Mouse (Mus musculus) erythroblast, adult 5-6 weeks (primary cell): Measurements from ENCODE around the gene Phf19. TPM values are rescaled to one million over a fixed set of nuclear protein-coding genes. Genes with fewer than 3 reads are reported as not detected.

Experiments
- total RNA-seq, 2 experiments: library from RNA; stranded (forward) in 1 of 2; stranded (reverse) in 1 of 2; fragments of 150-400 nt in 1 of 2; fragments of 200-764, 138-1000 nt in 1 of 2; gene quantifications; 2 replicates each; pipeline versions ENCODE4 v1.2.3 to v1.2.4; 2015 to 2017; ENCODE audit warnings: low replicate concordance in 2 of 2

Gene Phf19
- total RNA-seq, 2 experiments from 2014 or later: 1.9 TPM

Other genes with a start within 250 kb of the Phf19 start
- gene Gapvd1, start 158.8 kb downstream of the Phf19 start, total RNA-seq (2015; ENCODE audit: low replicate concordance): 308 and 329 TPM in 2 replicates
- 761 and 1,292 TPM in 2 replicates for gene Gapvd1, start 158.8 kb downstream of the Phf19 start, total RNA-seq (2017; ENCODE audit: low replicate concordance)
- 229 and 240 TPM in 2 replicates for gene Hspa5, start 142.1 kb downstream of the Phf19 start, total RNA-seq (2015; ENCODE audit: low replicate concordance)
- gene Hspa5, start 142.1 kb downstream of the Phf19 start, total RNA-seq (2017; ENCODE audit: low replicate concordance): 904 and 907 TPM in 2 replicates
- gene Rabepk, start 114.1 kb downstream of the Phf19 start, total RNA-seq (2015; ENCODE audit: low replicate concordance): 1.2 and 7.1 TPM in 2 replicates
- 10.1 and 10.2 TPM in 2 replicates for gene Rabepk, start 114.1 kb downstream of the Phf19 start, total RNA-seq (2017; ENCODE audit: low replicate concordance)
- 104 and 121 TPM in 2 replicates for gene Fbxw2, start 87.7 kb downstream of the Phf19 start, total RNA-seq (2015; ENCODE audit: low replicate concordance)
- 178 and 181 TPM in 2 replicates for gene Fbxw2, start 87.7 kb downstream of the Phf19 start, total RNA-seq (2017; ENCODE audit: low replicate concordance)
- not detected in 2 replicates for gene Gm34653, start 81.0 kb downstream of the Phf19 start, total RNA-seq (2015; ENCODE audit: low replicate concordance)
- not detected in 2 replicates for gene Gm34653, start 81.0 kb downstream of the Phf19 start, total RNA-seq (2017; ENCODE audit: low replicate concordance)
- gene Cutal, start 39.6 kb downstream of the Phf19 start, total RNA-seq (2015; ENCODE audit: low replicate concordance): not detected in 2 replicates
- gene Cutal, start 39.6 kb downstream of the Phf19 start, total RNA-seq (2017; ENCODE audit: low replicate concordance): not detected in 2 replicates
- gene Psmd5, start 39.1 kb downstream of the Phf19 start, total RNA-seq (2015; ENCODE audit: low replicate concordance): 18.0 and 64.0 TPM in 2 replicates
- gene Psmd5, start 39.1 kb downstream of the Phf19 start, total RNA-seq (2017; ENCODE audit: low replicate concordance): 11.8 and 25.0 TPM in 2 replicates
- gene Traf1, start 47.7 kb upstream of the Phf19 start, total RNA-seq (2015; ENCODE audit: low replicate concordance): 0.63 TPM in 1 of 2 replicates, not detected in the other
- gene Traf1, start 47.7 kb upstream of the Phf19 start, total RNA-seq (2017; ENCODE audit: low replicate concordance): 0.43 TPM in 1 of 2 replicates, not detected in the other
- gene Hc, start 147.4 kb upstream of the Phf19 start, total RNA-seq (2015; ENCODE audit: low replicate concordance): not detected in 2 replicates
- gene Hc, start 147.4 kb upstream of the Phf19 start, total RNA-seq (2017; ENCODE audit: low replicate concordance): not detected in 2 replicates
- gene AI182371, start 187.5 kb upstream of the Phf19 start, total RNA-seq (2015; ENCODE audit: low replicate concordance): not detected in 2 replicates
- gene AI182371, start 187.5 kb upstream of the Phf19 start, total RNA-seq (2017; ENCODE audit: low replicate concordance): 1.4 and 1.7 TPM in 2 replicates
- gene Cntrl, start 195.5 kb upstream of the Phf19 start, total RNA-seq (2015; ENCODE audit: low replicate concordance): 34.4 and 44.5 TPM in 2 replicates
- gene Cntrl, start 195.5 kb upstream of the Phf19 start, total RNA-seq (2017; ENCODE audit: low replicate concordance): 42.4 and 60.4 TPM in 2 replicates